Mouse (Mus musculus): ENCODE results near the gene Diras2. TPM values are rescaled to one million over a fixed set of nuclear protein-coding genes. Genes with fewer than 3 reads are reported as not detected.

Gene Diras2
- polyA plus RNA-seq, 1 experiment from 2014 or later = 0.61 TPM

DNA sequence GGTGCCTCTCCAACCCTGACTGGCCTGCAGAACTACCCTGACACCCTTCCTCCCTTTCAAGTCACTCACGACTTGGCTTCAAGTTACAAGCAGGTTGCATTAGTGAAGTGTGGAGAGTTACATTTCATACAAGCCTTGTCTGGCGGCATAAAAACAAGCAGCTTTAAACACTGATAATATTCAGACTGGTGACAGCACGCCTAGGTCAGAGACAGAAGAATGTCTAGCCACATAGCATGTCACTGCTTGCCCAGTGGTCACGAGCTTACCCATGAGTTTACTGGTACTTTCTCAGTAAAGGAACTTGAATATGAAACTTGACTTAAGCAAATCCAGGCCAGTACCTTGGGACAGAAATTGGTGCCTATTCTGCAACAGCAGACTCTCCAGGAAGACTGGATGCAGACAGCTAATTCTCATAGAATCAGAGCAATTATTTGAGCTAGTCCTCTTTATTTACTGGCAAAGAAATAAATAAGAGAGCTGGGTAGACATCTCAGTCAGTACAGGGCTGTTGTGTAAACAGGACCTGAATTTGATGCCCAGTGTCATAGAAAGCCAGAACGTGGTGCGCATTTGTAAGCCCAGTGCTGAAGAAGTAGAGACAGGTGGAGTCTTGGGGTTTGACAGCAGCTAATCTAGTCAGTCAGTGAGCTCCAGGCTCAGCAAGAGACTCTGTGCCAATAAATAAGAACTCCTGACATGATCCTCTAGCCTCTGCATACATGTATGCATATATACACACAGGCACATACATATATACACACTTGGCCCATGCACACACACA is 4.6 kb downstream of the Diras2 start:
- peaks cover 13% of the 10 kb centered on the region for H3K27me3 ChIP-seq (replicated peaks; ENCODE audit: control insufficient read depth, insufficient read depth, low read length)
- no peak overlapping the region for H3K4me3 ChIP-seq (ENCODE audit: low read depth, low read length)
- no peak overlapping the region for H3K27ac ChIP-seq (ENCODE audit: low read depth, low read length)
- no peaks in the 10 kb centered on the region for H3K36me3 ChIP-seq (ENCODE audit: control insufficient read depth, insufficient read depth)
- H3K4me1 ChIP-seq (replicated peaks; ENCODE audit: control insufficient read depth, insufficient read depth, low read length) = no peaks in the 10 kb centered on the region
- no peak for ATAC-seq
- no peak for TF ChIP-seq CTCF (IDR thresholded peaks at IDR 0.05; ENCODE audit: low read depth)
- no peak overlapping the region for H3K4me2 ChIP-seq (replicated peaks; ENCODE audit: low read depth)
- no peaks in the 10 kb centered on the region for H3K9me3 ChIP-seq (ENCODE audit: control insufficient read depth)
- WGBS = 75% methylated on average over 6 of the region's 6 CpGs
- H3K9ac ChIP-seq (ENCODE audit: low read depth, low read length) = no peak overlapping the region

DNA sequence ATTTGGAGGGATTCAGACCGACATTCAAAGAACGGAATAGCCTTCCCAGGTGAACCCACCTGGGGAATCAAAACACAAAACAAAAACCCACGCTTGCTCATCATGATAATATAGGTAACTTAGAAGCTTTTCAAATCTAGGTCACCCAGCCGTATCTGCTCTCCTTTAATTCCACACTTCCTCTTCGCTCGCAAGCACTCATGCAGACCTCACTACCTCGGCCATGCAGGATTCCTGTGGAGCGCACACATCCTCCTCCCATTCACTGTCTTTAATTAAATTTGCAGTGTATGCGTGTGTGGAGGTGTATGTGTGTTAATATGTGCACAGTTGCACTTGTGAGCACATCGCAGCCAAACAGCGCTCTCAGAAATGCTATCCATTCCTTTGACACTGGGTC is 6.8 kb downstream of the Diras2 start:
- Histone ChIP-seq H3K27ac (ENCODE audit: low read depth, low read length) (no peak overlapping the region), H3K27me3 (replicated peaks; ENCODE audit: control insufficient read depth, insufficient read depth, low read length) (peaks cover 2% of the 10 kb centered on the region; the same call in 1 of the 2 replicates), H3K9ac (ENCODE audit: low read depth, low read length) (no peak overlapping the region), H3K4me1 (replicated peaks; ENCODE audit: control insufficient read depth, insufficient read depth, low read length) (no peaks in the 10 kb centered on the region), H3K4me2 (replicated peaks; ENCODE audit: low read depth) (no peak overlapping the region), H3K36me3 (ENCODE audit: control insufficient read depth, insufficient read depth) (no peaks in the 10 kb centered on the region), H3K9me3 (ENCODE audit: control insufficient read depth) (no peaks in the 10 kb centered on the region), H3K4me3 (ENCODE audit: low read depth, low read length) (no peak overlapping the region)
- ATAC-seq = no peak
- 93% methylated on average over 11 of the region's 11 CpGs for WGBS
- no peak for TF ChIP-seq CTCF (IDR thresholded peaks at IDR 0.05; ENCODE audit: low read depth)

DNA sequence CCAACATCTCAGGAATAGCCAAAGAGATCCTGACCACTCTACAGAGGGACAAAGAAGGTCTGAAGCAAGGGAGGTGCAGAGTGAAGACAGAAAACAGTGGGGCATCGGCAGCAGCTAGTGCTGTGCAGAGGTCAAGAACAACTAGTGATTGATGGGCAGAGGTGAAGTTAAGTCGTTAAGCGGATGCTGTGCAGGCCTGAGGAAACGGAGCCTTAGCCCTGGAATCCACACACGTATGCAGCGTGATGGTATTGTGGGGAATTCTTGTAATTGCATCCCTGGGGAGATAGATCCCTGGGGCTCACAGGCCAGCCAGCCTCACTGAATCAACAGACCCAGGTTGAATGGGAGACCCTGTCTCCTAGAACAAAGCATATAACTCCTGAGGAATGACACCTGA is 9.9 kb downstream of the Diras2 start:
- H3K9me3 ChIP-seq (ENCODE audit: control insufficient read depth) = no peaks in the 10 kb centered on the region
- no peak overlapping the region for H3K9ac ChIP-seq (ENCODE audit: low read depth, low read length)
- no peak for TF ChIP-seq CTCF (IDR thresholded peaks at IDR 0.05; ENCODE audit: low read depth)
- no peak overlapping the region for H3K4me2 ChIP-seq (replicated peaks; ENCODE audit: low read depth)
- 39% methylated on average over 6 of the region's 6 CpGs for WGBS
- no peak overlapping the region for H3K27ac ChIP-seq (ENCODE audit: low read depth, low read length)
- H3K4me3 ChIP-seq (ENCODE audit: low read depth, low read length) = no peak overlapping the region
- H3K4me1 ChIP-seq (replicated peaks; ENCODE audit: control insufficient read depth, insufficient read depth, low read length) = no peaks in the 10 kb centered on the region
- ATAC-seq = no peak
- no peaks in the 10 kb centered on the region for H3K36me3 ChIP-seq (ENCODE audit: control insufficient read depth, insufficient read depth)
- no peaks in the 10 kb centered on the region for H3K27me3 ChIP-seq (replicated peaks; ENCODE audit: control insufficient read depth, insufficient read depth, low read length)

DNA sequence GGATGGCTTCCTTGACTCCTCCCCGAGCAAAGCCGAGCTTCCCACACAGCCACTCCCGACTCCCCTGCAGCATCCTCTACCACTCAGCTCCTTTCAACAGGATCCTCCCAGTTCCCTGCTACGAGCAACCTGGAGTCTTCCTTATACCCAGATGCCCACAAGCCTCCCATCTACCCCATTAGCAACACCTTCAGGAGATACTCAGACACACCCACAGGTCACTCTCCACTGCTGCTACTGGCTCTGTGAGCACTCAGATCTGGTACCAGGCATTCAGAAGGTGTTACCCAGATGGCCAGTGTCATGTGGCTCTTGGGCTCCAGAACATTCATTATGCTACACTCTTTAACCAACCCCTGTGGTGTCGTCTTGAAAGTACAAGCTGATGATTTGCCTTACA is 11.7 kb downstream of the Diras2 start:
- ATAC-seq = no peak
- Histone ChIP-seq H3K9me3 (ENCODE audit: control insufficient read depth) (no peaks in the 10 kb centered on the region), H3K4me2 (replicated peaks; ENCODE audit: low read depth) (no peak overlapping the region), H3K4me1 (replicated peaks; ENCODE audit: control insufficient read depth, insufficient read depth, low read length) (no peaks in the 10 kb centered on the region), H3K27me3 (replicated peaks; ENCODE audit: control insufficient read depth, insufficient read depth, low read length) (no peaks in the 10 kb centered on the region), H3K36me3 (ENCODE audit: control insufficient read depth, insufficient read depth) (no peaks in the 10 kb centered on the region), H3K9ac (ENCODE audit: low read depth, low read length) (no peak overlapping the region), H3K4me3 (ENCODE audit: low read depth, low read length) (no peak overlapping the region), H3K27ac (ENCODE audit: low read depth, low read length) (no peak overlapping the region)
- TF ChIP-seq CTCF (IDR thresholded peaks at IDR 0.05; ENCODE audit: low read depth) = no peak
- 79% methylated on average over 5 of the region's 5 CpGs for WGBS

DNA sequence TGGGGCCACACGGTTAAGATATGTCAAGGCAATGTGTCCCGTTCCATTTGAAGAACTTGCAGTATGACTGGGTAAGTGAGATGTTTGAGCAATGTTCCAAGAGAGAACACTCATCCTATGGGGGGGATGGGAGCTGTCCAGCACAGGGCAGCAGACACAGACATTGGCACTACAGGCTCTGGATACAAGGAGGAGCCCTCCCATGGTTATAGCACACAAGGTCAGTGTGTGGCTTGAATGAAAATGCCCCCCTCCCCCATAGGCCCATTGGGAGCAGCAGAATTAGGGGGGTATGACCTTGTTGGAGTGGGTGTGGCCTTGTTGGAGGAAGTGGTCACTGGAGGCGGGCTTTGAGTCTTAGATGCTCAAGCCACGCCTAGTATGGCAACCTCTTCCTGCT is 12.7 kb downstream of the Diras2 start:
- H3K27me3 ChIP-seq (replicated peaks; ENCODE audit: control insufficient read depth, insufficient read depth, low read length) = no peaks in the 10 kb centered on the region
- H3K9ac ChIP-seq (ENCODE audit: low read depth, low read length) = no peak overlapping the region
- no peaks in the 10 kb centered on the region for H3K36me3 ChIP-seq (ENCODE audit: control insufficient read depth, insufficient read depth)
- no peak for TF ChIP-seq CTCF (IDR thresholded peaks at IDR 0.05; ENCODE audit: low read depth)
- H3K4me1 ChIP-seq (replicated peaks; ENCODE audit: control insufficient read depth, insufficient read depth, low read length) = no peaks in the 10 kb centered on the region
- H3K4me3 ChIP-seq (ENCODE audit: low read depth, low read length) = no peak overlapping the region
- no peak overlapping the region for H3K4me2 ChIP-seq (replicated peaks; ENCODE audit: low read depth)
- no peaks in the 10 kb centered on the region for H3K9me3 ChIP-seq (ENCODE audit: control insufficient read depth)
- ATAC-seq = no peak
- H3K27ac ChIP-seq (ENCODE audit: low read depth, low read length) = no peak overlapping the region
- WGBS = 87% methylated on average over 4 of the region's 4 CpGs

DNA sequence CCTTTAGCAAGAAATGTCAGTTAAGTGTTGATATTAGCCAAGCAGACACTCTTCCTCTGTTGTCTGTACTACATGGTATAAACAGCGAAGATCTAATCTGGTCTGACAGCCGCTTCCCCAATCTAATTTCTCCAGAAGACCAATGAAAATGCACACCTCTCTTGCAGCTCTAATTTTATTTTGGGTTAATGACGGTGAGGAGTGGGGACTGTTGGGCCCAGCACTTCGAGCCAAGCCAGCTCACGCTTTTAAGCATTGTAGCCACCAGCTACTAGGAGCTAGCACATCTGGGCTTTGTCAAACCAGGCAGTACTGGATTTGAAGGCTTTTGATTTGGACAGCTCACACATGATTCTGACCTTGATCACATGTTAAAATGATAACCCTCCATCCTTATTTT is 14.1 kb downstream of the Diras2 start:
- Histone ChIP-seq H3K9ac (ENCODE audit: low read depth, low read length) (no peak overlapping the region), H3K4me1 (replicated peaks; ENCODE audit: control insufficient read depth, insufficient read depth, low read length) (no peaks in the 10 kb centered on the region), H3K27me3 (replicated peaks; ENCODE audit: control insufficient read depth, insufficient read depth, low read length) (no peaks in the 10 kb centered on the region), H3K36me3 (ENCODE audit: control insufficient read depth, insufficient read depth) (no peaks in the 10 kb centered on the region), H3K4me2 (replicated peaks; ENCODE audit: low read depth) (no peak overlapping the region), H3K9me3 (ENCODE audit: control insufficient read depth) (no peaks in the 10 kb centered on the region), H3K4me3 (ENCODE audit: low read depth, low read length) (no peak overlapping the region), H3K27ac (ENCODE audit: low read depth, low read length) (no peak overlapping the region)
- TF ChIP-seq CTCF (IDR thresholded peaks at IDR 0.05; ENCODE audit: low read depth) = no peak
- ATAC-seq = no peak
- WGBS = 72% methylated on average over 5 of the region's 5 CpGs
